Mouse (Mus musculus) frontal cortex, postnatal 10 days (tissue): ENCODE measurements around the gene Elf2.
"Not testable (repeated sequence)": the region's sequence is repeated elsewhere in the genome, so short reads cannot be mapped to it uniquely, and the experiment has no call there.

Experiments
- DNase-seq, 2 experiments: peaks; one replicate each; pipeline ENCODE4 v3.0.0; 2022; ENCODE audit warnings: low spot score in 2 of 2, mixed read lengths in 1 of 2

Elf2 gene

DNA sequence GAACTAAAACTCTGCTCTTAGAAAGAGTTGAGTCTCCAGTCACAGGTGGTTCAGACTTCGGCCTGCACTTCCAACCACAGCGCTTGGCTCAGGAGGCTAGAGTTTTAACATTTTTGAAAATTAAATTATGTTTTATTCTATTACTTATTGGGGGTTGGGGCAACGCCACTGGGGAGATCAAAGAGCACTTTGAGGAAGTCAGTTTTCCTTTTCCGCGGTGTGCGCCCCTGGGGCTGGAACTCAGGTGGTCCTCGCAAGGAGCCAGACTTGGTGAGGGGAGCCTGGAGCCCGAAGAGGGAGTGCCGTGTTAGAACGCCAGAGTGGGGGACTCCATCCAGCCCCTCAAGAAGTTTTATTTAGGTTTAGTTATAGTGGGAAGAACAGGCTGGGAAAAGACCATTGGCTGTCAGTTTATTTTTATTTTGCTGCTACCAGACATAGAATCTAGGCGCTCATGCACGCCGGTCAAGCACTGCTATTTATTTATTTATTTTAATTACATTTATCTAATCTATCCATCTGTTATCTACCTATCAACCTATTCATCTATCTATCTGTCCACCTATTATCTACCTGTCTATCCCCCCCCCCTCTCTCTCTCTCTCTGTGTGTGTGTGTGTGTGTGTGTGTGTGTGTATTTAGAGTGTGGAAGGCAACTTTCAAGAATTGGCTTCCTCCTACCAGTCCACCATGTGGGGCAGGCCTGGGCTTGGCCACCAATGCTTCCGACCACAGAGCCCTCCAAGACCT is 19.3 kb upstream of the Elf2 start:
- no peak for DNase-seq

DNA sequence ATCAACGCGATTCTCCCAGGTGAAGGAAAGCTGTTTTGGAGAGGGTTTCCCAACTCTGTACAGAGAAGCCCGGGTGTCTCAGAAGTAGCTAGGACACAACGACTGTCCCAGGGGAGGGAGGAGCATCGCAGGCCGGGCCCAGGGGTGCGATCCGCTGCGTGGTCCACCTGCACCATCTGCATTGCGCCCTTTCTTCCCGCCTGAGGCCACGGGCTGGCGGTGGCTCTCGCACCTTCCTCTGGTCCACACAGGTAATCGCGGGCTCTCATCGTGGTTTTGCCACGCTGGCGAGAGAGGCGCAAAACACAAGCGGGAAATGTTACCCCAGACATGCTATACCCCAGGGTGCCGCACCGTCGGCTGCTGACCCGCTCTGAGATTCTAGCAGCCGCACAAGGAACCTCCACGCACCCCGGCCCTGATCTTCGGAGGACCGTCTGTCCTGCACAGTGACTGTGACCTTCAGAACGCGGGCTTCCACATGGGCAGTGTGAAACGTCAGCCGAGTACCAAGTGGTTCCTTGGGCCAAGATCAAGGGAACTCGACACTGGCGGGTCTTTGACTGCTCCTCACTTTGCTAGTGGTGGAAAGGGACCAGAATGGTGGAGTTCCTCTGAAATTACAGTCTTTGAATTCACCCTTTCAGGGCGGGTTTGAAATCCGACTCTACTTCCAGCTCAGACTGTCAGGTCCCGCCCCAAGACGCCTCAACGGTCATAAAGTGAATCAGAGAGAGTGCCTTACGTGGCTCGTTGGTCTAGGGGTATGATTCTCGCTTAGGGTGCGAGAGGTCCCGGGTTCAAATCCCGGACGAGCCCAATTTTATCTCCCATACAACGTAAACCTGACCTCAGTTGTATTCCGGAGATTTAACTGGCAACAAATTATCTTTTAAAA is 18.4 kb upstream of the Elf2 start:
- DNase-seq = peak in 1 of 2 experiments; percentile 58

DNA sequence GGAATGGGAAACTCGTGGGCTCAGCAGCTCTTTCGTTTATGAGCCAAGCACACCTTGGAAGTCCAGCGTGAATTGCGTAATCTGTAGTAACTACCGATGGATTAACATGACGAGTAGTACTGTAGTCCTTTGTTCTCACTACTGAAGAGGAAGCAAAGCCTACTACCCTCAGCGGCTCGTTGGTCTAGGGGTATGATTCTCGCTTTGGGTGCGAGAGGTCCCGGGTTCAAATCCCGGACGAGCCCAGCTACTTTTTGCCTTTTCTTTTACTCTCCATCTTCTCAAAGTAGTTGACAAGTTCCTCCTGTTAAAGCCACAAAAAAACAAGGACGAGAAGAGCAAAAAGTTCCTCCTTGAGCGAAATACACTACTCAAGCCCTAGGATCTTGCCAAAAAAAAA is 17.7 kb upstream of the Elf2 start:
- DNase-seq = peak in 1 of 2 experiments; percentile 64

DNA sequence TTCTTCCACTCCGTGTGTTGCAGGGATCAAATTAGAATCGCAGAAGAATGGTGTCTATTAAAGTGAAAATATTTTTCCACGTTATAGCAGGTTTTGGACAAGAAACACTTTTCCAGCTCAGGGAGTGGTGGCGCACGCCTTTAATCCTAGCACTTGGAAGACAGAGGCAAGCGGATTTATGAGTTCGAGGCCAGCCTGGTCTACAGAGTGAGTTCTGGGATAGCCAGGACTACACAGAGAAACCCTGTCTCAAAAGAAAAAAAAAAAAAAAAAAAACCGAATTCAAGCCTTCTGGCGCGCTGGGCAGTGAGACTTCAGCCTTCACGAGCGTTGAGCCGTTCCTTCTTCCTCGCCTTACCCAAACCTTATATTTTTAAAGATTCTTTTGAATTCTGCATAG is 17.2 kb upstream of the Elf2 start:
- no peak for DNase-seq

DNA sequence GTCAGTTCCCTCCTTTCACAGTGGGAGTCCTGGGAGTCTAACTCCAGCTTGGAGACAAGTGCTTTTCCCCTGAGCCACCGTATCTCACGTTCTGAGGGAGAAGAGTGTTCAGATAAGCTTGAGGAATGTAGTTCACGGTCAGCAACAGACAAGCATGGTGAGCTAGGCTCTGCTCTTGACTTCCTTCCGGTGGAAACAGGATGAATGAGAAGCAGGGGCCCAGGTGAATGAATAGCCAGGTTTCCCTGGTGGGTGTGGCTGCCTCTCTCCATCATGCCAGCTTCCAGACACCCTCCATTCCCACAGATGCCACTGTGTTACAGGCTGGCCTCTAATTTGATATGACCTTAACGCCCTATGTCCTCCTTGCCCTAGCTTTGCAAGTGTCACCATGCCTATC is 16.6 kb upstream of the Elf2 start:
- DNase-seq = no peak

DNA sequence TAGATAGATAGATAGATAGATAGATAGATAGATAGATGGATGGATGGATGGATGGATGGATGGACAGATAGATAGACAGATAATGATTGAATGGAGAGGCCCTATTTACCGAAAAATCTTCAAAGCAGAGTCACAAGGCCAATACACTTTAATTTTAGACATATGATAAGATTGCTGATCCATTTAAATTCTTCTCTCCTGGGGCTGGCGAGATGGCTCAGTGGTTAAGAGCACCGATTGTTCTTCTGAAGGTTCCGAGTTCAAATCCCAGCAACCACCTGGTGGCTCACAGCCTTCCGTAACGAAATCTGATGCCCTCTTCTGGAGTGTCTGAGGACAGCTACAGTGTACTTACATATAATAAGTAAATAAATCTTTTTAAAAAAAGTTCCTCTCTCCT is 14.5 kb upstream of the Elf2 start:
- DNase-seq = not testable (repeated sequence)

DNA sequence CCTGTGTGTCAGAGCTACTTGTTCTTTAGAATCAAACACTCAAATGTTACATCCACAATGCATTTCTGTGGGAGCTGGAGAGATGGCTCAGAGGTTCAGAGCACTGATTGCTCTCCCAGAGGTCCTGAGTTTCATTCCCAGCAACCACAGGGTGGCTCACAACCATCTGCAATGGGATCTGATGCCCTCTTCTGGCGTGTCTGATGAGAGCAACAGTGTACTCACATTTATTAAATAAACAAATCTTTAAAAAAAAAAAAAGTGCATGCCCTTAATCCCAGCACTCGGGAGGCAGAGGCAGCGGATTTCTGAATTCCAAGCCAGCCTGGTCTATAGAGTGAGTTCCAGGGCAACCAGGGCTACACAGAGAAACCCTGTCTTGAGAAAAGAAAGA is 13.6 kb upstream of the Elf2 start:
- DNase-seq = no peak

DNA sequence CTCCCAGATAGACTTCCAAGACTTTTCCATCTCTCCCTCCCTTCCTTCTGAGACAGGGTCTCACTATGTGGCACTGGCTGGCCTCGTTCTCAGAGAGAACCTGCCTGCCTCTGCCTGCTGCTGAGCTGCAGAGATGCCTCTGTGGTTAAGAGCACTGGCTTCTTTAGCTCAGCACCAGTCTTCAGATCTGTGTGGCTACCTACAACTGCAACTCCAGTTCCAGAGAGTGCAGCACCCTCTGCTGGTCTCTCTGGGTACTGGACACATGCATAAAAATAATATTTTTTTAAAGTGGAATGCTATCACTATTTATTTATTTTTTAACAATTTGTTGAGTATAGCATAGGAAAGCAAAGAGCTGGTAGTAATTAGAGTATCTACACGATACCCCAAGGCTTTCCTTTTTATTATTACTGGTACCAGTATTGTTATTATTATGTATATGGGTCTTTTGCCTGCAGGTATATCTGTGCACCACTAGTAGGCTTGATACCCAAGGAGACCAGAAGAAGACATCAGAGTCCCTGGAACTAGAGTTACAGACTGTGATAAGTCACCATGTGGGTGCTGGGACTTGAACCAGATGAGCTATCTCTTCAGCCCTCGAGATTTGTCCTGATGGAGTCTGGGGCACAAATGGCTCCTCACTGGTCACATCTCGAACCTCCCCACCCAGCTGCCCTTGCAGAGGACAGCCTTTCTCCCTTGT is 13.0 kb upstream of the Elf2 start:
- no peak for DNase-seq

DNA sequence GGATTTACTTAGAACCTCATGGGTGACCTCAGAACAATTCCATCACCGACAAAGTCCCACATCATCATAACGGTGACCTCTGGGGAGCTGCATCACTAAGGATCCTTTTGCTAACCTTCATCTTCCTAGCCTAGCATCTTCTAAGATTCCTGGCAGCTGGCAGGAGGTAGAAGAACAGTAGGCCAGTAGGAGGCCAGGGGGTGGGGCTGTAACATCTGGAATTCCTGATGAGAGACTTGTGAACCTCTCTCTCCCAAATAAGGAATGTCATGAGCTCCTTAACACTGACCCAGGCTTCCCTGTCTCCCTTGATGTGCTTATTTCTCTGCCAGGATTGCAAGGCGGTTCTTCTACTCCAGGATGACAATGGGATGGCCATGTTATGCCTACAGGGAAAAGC is 10.3 kb upstream of the Elf2 start:
- no peak for DNase-seq

DNA sequence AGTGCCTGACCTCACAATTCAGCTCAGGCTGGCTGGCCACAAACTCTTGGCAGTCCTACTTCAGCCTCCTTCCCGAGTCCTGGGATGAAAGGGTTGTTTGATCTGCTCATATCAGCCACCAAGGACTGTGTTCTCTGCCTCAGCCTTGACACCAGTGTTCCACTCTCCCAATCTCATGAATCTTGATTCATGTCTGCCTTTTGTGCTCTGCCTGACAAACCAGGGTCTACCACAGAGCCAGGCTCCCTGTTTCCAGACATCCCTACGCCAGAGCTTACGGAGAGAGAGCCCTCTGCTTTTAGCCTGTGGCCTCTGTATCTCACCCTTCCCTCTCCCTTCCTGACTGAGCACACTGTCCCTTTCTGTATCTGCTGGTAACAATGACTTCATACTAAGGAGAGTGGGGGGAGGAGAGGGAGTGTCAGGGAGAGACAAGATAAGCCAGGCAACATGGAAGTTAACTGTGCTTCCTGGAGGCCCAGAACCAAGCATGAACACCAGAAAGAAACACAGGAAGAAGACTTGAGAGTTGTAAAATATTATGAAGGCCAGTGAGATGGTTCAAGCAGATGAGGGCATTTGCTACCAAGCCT is 8.3 kb upstream of the Elf2 start:
- no peak for DNase-seq

DNA sequence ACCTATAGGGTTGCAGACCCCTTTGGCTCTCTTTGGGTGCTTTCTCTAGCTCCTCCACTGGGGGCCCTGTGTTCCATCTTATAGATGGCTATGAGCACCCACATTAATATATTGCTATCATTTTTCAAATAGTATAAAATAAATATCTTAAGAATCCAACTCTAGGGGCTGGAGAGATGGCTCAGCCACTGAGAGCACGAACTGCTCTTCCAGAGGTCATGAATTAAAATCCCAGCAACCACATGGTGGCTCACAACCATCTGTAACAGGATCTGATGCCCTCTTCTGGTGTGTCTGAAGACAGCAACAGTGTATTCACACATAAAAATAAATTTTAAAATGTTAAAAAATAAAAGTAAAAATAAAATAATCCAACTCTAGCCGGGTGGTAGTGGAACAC is 4.6 kb upstream of the Elf2 start:
- DNase-seq = not testable (repeated sequence)

DNA sequence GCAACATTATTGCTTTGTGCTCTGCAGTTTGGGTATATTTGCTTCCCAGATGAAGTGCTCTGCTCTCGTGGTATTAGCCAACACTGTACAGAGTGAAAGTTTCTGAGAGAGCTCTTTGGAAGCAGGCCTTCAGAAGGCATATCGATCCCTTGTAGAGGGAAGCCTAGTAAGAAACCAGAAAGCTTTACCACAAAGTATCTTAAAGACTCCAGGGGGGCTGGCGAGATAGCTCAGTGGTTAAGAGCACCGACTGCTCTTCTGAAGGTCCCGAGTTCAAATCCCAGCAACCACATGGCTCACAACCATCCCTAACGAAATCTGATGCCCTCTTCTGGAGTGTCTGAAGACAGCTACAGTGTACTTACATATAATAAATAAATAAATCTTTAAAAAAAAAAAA is 3.7 kb upstream of the Elf2 start:
- not testable (repeated sequence) for DNase-seq

DNA sequence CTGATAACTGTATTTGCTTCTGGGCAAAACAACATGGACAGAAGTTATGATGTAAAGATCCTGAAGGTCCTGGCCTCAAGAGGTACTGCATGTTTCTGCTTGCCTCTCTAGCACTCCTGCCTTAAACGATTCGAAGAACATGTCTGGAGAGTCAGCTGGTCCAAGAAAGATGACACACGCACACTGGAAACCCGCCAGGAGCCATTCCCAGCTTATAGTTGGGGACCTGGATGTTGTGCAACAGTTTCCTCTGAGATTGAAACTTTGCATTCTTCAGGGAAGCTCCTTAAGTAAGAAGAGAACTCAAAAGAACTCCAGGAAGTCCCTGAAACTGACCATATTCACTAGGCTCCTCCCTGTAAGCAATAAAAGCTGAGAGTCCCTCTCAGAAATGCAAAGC is 2.8 kb upstream of the Elf2 start:
- no peak for DNase-seq

DNA sequence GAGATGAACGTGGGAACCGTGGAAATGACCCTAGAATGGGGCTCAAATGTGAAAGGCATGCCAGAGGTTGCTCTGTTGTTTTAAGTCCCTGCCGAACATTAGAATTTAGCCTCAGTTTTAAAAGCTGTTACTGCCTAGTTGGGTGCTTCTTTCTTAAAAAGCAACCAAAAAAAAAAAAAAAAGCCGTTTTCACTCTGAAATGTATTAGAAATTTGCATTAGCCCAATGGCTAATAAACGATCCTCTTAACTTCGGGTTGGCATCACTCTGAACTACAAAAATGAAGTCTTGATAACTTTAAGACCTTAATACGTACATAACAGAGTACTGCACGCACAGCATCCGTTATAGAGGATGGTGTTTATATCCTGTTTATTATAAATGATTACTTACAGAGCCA is 1.7 kb upstream of the Elf2 start:
- DNase-seq = no peak

DNA sequence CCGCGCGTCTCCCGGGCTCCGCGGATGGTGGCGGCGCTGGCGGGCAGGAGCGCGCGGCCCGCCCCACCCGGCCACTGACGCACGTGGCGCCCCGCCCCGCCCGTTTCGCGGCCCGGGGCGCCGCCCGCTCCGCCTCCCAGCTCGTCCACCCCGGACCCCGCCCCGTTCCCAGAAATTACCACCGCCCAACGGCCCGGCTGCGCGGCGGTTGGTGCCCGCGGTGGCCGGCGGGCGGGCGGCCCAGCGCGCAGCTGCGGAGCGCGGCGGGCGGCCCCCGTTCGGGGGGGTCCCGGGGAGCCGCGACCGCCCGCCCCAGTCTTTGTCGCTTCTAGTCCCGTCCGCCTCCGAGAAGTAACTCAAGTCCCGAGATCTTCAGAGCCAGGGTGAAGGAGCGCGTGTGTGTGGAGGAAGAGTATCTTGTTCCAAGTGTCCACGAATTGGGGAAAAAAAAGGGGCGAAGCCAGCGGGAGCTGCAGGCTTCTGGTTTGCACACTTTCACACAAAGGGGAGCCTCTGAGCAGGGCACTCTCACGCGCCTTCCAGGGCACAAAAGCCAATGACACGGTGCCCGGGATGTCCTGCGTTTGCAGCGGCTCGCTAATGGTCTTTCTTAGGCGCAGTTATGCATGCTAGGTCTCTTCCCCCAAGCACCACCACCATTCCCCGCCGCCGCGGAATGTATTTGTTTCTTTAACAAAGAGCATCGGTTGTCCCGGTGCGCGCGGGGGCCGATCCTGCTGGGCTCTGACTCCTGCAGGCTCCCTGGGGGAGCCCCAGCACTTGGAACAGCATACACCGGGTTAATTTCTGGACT is 1.0 kb upstream of the Elf2 start:
- DNase-seq = peak; percentile 59 to 73

DNA sequence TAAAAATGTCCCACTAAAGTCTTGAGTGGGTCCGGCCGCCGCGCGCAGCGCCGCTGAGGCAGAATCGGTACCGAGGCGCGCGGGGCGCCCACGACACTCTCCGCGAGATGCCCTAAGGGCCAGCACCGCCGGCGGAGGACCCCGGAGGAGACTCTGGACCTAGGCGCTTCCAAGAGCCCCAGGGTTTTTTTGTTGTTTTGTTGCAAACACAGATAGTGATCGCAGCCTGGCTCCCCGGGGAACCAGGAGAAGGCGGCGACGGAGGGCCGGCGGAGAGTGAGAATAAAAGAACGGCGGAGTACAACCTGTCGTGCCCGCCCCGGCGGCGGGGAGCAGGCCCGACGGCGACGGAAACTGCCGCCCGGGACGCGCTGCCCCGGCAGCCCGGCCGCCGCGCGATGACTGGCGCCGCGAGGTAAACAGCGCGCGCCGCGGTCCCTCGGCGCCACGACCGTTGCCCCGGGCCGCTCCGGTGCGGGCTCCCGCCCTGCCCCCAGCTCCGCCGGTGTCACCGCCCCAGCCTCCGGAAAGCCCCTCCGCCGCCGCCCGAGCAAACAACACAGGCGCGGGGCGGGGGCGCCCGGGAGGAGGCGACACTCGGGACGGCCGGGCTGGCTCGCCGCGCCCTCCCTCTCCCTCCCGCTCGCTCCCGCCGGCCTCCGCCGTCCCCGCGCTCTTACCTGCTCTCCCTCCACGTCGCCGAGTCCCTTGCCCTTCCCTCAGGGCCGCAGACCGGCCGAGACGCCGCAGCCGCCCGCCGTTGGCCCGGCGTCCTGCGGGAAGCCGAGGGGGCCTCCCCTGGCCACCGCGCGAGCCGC is 520 bp downstream of the Elf2 start:
- peak in 1 of 2 experiments; percentile 23 for DNase-seq

DNA sequence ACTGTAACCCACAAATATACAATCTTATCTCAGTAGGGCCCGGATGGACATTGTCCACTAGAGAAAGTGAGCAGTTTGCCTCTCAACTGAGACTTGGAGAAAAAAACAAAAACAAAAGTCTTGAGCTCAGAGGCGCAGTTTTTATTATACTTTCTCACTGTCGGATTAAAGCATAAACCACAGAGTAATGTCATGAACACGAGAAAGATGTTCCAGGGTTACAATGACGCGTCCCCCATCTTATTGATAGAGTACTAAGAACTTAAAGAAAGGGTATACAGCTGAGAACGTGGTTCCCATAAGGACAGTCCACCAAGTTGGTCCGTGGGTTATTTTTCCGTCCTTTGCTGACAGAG is 1.1 kb downstream of the Elf2 start:
- DNase-seq = no peak

DNA sequence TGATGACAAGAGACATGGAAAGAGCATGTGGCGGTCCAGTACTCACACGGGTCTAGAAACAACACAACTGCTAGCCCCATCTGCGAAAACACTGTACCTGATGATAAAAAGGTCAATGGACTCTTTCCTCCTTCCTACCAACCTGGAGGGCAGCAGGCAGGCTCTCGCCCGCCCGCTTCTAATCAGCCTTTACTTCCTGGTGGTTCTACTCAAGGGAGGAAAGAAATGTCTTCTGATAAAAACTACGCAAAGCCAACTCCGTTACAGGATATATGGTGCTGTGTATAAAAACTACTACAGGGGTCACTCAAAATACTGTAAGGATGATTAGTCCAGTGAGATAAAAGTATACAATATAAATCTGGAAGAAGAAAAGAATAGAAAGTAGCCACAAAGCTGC is 5.1 kb downstream of the Elf2 start:
- no peak for DNase-seq

DNA sequence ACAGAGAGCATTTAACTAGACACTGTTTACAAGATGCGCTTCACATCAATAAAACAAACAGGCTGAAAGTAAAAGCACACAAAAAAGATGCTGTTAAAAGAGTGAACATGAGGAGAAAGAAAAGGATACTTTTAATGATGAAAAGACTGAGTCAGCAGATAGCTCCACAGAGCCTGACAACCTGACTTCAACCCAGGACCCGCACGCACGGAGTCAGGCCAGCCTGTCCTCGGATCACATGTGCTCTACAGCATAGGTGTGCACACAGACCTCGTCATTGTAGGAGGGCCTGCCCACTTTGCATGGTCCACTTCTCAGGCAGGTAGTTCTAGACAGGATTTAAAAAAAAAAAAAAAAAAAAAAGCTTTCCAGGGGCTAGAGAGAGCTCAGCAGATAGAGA is 6.5 kb downstream of the Elf2 start:
- no peak for DNase-seq

DNA sequence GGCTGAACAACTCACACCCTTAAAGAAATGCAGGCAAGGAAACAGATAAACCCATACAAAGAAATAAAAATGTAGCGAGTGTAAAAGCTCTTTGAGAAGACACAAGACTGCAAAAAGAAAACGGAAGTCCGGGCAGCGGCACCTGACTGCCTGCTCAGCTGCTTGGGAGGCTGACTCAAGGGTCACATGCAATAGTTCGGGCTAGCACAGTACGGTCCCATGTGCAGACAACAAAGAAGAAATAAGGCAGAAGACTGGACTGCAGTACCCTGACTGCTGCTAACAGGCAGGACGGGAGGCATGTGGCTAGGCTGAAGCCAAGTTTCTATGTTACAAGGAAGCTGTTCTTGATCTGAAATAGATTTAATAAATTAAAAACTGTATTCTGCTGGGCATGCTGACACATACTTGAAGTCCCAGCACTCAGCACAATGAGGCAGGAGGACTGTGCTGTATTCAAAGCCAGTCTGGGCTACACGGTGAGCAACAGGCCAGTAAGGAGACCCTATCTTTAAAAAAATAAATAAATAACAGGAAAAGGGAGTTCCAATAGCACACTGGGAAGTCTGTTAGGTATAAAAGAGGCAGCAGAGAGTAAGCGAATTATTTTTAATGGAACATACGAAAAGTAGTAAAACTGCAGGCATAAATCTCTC is 7.1 kb downstream of the Elf2 start:
- DNase-seq = peak in 1 of 2 experiments; percentile 15
